Mouse (Mus musculus) MN1 (cell line): ENCODE data around the gene Eef1akmt1.
A peak's percentile ranks its signal among the peaks of the same experiment; 100 is the strongest.

Experiments used
- DNase-seq: peaks from one replicate; pipeline ENCODE4 v3.0.0-alpha.2; 2016; ENCODE audit warnings: low spot score

Eef1akmt1 gene

DNA sequence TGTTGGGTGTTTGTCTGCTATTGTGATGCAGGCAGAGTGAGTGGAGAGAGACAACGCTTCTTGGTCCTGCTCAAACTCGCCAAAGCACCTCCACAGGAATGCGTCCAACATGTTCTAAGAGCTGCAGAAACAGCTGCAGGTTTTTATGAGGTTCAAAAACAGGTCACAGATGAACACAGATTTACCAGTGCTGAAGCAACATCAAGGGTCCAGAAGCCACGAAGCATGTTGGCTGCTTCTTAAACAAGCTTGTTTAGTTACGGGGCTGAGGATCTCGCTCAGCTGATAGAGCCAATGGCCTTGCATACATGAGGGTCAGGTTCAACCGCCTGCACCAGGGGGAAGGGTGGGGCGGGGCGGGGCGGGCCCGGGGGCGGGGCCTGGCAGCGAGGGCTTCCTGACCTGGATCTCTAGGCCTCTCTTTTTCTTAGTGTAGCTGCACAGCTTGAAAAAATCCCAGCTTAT, 24.8 kb downstream of the Eef1akmt1 start:
- no peak for DNase-seq

GRCm38 (mm10) chr14:57546131-57546530, 25.3 kb downstream of the Eef1akmt1 start:
- DNase-seq = no peak

DNA sequence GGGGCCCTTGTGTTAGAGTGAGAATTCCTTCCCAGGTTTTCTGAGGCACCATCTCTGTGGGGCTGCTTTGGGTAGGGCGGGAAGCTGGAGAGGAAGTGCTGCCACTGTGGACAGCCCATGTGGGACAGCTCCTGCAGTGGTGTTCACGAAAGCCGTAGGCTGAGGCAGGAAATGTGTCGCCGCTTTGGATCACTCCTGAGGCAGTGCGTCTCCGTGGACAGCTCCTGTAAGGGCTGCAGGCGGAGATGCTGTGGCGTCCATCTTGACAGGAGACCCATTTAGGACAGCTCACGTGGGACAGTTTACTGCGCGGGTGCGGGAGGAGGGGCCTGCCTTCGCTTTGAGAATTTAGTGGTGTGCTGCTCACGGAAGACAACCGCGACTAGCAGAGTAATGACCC, 25.9 kb downstream of the Eef1akmt1 start:
- DNase-seq = no peak

DNA sequence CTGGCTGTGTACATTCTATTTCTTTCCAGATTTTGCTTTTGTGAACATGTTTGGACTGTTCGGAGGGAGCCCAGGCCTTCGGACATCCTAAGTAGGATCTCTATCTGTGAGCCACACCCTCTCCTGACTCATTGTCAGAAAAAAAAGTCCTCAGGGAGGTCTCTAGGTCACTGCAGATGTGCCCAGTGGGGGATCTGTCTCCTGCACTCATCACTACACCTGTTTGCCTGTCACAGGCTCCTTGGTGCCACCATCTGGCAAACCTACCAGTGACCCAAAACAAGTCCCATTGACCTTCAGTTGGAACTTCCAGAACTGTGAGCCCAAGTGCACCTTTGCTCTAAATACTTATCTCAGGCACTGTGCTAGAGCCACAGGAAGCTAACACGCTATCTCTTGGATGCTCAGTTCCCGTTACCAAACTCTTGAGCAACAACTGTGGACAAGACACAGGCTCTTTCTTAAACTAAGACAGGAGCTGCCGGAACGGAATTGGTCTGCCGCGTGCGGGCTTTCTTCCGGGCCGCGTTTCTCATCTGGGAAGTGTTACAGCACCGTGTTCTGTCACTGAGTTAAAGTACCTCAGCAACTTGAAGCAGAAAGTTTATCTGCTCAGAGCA, 27.9 kb downstream of the Eef1akmt1 start:
- no peak for DNase-seq

DNA sequence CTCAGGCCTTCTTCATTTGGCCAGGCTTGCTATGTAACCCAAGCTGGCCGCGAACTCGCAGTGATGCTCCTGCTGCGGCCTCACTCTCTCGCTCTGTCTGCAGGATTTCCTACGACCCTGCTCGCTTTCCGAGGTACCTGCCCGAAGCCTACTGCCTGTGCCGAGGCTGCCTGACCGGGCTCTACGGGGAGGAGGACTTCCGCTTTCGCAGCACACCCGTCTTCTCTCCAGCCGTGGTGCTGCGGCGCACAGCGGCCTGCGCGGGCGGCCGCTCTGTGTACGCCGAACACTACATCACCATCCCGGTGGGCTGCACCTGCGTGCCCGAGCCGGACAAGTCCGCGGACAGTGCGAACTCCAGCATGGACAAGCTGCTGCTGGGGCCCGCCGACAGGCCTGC, 29.2 kb downstream of the Eef1akmt1 start:
- no peak for DNase-seq

GRCm38 (mm10) chr14:57540683-57541082, 30.7 kb downstream of the Eef1akmt1 start:
- DNase-seq = no peak

- no peak for DNase-seq
These were observed 34.0 kb downstream of the Eef1akmt1 start for GRCm38 (mm10) chr14:57537261-57538015.

- DNase-seq = no peak
These were observed 34.6 kb downstream of the Eef1akmt1 start for GRCm38 (mm10) chr14:57536820-57537219.

- DNase-seq = peak; percentile 17
These were observed 35.8 kb downstream of the Eef1akmt1 start for GRCm38 (mm10) chr14:57535646-57536045.

- DNase-seq = peak; percentile 18
These were observed 36.5 kb downstream of the Eef1akmt1 start for GRCm38 (mm10) chr14:57534961-57535360.

GRCm38 (mm10) chr14:57534346-57534745, 37.1 kb downstream of the Eef1akmt1 start:
- no peak for DNase-seq

DNA sequence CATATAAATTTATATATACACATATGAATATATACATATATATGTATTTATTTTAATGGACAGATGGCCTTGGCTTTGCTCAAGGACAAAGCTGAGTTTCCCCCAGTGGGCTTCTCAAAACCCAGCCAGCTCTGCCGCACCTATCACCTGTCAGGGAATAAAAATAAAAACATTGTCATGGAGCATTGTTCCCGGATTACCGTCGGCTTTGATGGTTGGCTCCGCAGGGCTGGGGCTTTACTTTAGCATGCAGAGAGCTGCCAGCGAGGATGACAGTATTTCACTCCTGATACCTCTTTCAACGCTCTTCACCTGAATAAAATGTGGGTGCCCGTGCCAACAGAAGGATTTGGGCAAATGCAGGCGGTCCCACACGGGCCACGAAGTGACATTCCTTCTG, 37.6 kb downstream of the Eef1akmt1 start:
- DNase-seq = no peak

- peak; percentile 31 for DNase-seq
These were observed 38.2 kb downstream of the Eef1akmt1 start for GRCm38 (mm10) chr14:57533214-57533613.

- DNase-seq = no peak
These were observed 38.8 kb downstream of the Eef1akmt1 start for GRCm38 (mm10) chr14:57532577-57532976.

GRCm38 (mm10) chr14:57529786-57530515, 41.5 kb downstream of the Eef1akmt1 start:
- no peak for DNase-seq

DNA sequence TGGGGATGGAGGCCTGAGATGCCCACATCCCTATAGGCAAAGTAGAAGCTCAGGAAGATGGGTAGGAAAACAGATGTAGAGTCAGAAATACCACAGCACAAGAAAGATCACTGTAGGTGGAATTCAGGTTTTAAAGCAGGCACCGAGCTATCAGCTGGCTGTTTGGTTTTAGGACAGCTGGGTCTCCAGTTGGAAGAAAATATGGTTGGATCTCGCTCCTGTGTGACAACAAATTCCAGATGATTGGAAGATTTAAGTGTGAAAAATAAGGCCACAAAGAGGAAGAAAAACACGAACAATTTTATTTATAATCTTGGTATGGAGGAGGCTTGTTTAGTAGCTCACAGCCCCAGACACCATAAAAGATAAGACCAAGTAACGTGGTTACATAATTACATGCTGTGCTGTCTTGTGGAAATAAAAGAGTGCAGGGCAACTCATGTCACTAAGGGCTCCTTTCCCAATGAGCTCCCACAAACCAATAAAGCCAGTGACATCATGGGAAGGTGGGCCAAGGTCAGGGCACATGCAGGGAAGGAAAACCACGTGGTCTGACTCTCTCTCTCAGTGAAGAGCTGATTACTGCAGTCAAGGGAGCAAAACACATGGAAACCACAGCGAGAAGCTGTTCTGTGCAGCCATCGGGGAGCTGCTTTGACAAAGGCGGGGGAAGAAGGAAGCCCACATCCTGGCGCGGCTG, 42.2 kb downstream of the Eef1akmt1 start:
- peak; percentile 27 for DNase-seq

GRCm38 (mm10) chr14:57527598-57527997, 43.8 kb downstream of the Eef1akmt1 start:
- no peak for DNase-seq

DNA sequence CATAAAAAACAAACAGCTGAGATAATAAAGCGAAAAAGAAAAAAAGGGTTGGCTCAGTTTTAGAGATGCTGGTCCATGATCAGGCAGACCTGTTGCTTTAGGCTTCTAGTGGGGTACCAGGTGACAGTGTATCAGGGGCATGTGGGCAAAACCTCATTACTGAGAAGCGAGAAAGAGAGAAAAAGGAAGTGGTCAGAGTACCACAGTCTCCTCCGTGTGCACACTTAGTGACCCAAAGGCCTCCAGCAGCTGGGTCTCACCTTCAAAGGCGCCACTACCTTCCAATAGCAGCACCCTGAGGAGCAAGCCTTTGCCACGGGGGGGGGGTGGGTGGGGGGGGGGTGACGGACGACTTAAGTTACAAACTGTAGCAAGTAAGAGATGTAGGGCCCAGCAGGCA, 44.3 kb downstream of the Eef1akmt1 start:
- DNase-seq = no peak

DNA sequence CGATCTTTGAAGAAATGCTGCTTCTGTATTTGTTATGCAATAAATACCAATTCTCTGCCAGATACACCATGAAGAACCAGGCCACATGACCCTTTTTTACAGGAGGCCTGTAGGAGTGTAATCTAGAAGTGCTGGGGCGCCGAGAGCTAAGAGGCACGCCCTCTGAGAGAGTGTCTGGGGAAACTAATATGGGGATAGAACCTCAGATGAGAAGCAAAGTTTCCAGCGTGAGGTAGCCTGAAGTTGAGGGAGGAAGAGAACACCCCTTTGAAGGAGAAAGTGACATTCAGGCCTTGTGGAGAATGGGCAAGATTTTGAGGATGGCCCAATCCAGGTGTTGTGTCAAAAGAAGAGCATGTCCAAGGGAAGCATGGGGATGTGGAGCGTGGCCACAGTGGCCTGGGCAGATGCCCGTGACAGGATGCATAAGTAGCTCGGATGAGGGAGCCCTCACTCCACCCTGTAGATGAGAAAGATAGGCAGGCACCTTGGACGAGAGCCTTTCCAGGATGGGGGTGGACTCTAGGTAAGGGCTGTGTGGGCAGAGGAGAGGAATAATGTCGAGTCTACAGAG, 45.3 kb downstream of the Eef1akmt1 start:
- no peak for DNase-seq

DNA sequence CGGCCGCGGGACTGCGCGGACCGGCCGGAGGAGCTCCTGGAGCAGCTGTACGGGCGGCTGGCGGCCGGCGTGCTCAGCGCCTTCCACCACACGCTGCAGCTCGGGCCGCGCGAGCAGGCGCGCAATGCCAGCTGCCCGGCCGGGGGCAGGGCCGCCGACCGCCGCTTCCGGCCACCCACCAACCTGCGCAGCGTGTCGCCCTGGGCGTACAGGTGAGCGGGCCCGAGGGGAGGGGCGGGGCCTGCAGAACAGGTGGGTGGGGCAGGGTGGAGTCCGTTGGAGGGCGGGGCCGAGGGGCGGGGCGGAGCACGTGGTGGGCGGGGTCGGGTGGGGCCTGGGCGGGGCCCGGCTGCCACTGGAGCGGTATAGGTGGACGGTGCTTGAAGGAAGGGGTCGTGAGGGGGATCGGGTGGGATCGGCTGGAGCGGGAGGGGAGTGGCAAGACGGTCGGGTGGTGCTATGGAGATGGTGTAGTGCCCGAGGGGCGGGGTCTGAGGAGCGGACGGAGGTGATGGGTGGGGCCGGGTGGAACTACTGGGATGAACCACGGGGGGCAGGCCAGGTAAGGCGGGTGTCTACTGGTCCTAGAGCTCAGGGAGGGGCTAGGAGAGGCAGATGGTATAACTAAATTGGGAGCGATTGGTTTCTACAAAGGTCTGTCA, 45.9 kb downstream of the Eef1akmt1 start:
- peak; percentile 67 for DNase-seq

DNA sequence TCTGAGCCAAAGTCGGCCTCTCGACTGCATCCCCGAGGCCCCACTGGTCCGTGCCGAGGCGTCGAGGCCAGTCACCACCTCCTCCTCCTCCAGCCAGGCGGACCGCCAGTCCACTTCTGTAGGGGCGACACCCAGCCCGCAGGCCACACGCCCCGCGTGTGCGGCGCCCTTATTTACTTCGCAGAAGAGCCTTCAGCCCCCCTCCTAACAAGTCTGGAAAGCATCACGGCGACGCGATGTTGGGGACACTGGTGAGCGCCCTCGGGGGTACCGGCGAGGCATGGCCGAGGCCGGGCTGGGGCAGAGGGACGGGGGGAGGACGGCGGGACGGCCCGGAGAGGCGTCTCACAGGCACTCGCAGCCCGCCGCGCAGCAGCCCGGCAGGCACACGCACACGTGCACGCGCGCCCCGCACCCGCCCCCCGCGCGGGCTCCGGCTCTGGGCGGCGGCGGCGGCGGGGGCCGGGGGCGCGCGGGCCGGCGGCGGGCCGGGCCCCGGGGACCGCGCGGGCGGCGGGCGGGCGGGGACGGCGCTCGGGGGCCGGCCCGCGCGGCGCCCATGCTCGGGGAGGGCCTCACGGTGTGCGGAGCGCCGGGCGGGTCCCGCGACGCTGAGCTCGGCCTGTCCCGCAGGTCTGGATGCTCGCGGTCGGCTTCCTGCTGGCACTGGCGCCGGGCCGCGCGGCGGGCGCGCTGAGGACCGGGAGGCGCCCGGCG, 46.6 kb downstream of the Eef1akmt1 start, which contains the start of gene Il17d:
Il17d (plus strand) TSS at position 107 of the 717 bp plus-strand sequence.
- peak; percentile 49 for DNase-seq
